Comparison of ENCODE assay signal across 8 mouse cellular contexts in genomic region chr3:94309633-94310363, GRCm38 (mm10). TPM values are rescaled to one million over a fixed set of nuclear protein-coding genes. Genes with fewer than 3 reads are reported as not detected.
DNase-seq lines count a peak whose midpoint lies in the region; ATAC-seq lines count a peak whose summit lies in the region.

Them4 (plus strand) TSS chr3:94310089.

- DNase-seq in c-Kit-negative CD71-positive TER-119-positive erythroid progenitor cells, embryonic 14.5 days (ENCODE audit: low read depth, low spot score), result peak; percentile 50
- DNase-seq in fibroblast of lung, adult 2 months (ENCODE audit: low read depth), result peak; percentile 91
- DNase-seq in kidney, postnatal 14 days, result peak; percentile 98
- peak; percentile 83 for DNase-seq in liver, embryonic 13.5 days
- peak; percentile 92 for DNase-seq in neural tube, embryonic 10.5 days (ENCODE audit: extremely low spot score, low spot score)

- H3K9ac ChIP-seq in heart, embryonic 14.5 days (ENCODE audit: low read length), result peak within 1 kb of the TSS; percentile 72
- H3K9ac ChIP-seq in liver, embryonic 13.5 days, result peak within 1 kb of the TSS; percentile 70
- H3K9ac ChIP-seq in stomach, embryonic 16.5 days (ENCODE audit: low read length), result peak within 1 kb of the TSS; percentile 80

- H3K36me3 ChIP-seq in heart, embryonic 14.5 days (ENCODE audit: control insufficient read depth, insufficient read depth, low read length), result no peaks in the 10 kb centered on the region
- no peaks in the 10 kb centered on the region for H3K36me3 ChIP-seq in liver, embryonic 13.5 days
- no peaks in the 10 kb centered on the region for H3K36me3 ChIP-seq in stomach, embryonic 16.5 days (ENCODE audit: control insufficient read depth, insufficient read depth, low read length)

- 2% methylated on average over 47 of the region's 47 CpGs for WGBS in heart, embryonic 14.5 days
- 2% methylated on average over 47 of the region's 47 CpGs for WGBS in liver, embryonic 13.5 days (ENCODE audit: insufficient replicate concordance)
- WGBS in stomach, embryonic 16.5 days, result 2% methylated on average over 47 of the region's 47 CpGs

- H3K4me3 ChIP-seq in heart, embryonic 14.5 days (ENCODE audit: control insufficient read depth in 1 of 2, insufficient read depth in 1 of 2, low read depth in 1 of 2, low read length in 2 of 2), result peak within 1 kb of the TSS; percentile 51 to 56
- peak within 1 kb of the TSS; percentile 63 for H3K4me3 ChIP-seq in liver, embryonic 13.5 days (replicated peaks)
- peak within 1 kb of the TSS; percentile 62 for H3K4me3 ChIP-seq in stomach, embryonic 16.5 days (replicated peaks; ENCODE audit: low read length)

- no peaks in the 10 kb centered on the region for H3K9me3 ChIP-seq in heart, embryonic 14.5 days (ENCODE audit: control insufficient read depth, low read length)
- H3K9me3 ChIP-seq in liver, embryonic 13.5 days (replicated peaks), result no peaks in the 10 kb centered on the region
- no peaks in the 10 kb centered on the region for H3K9me3 ChIP-seq in stomach, embryonic 16.5 days (replicated peaks; ENCODE audit: control insufficient read depth, low read length)

- H3K4me2 ChIP-seq in heart, embryonic 14.5 days (ENCODE audit: low read length), result peak within 1 kb of the TSS; percentile 84
- peak within 1 kb of the TSS; percentile 79 for H3K4me2 ChIP-seq in liver, embryonic 13.5 days
- peak within 1 kb of the TSS; percentile 71 for H3K4me2 ChIP-seq in stomach, embryonic 16.5 days (ENCODE audit: low read depth, low read length)

- no peaks in the 10 kb centered on the region for H3K27me3 ChIP-seq in heart, embryonic 14.5 days (ENCODE audit: control insufficient read depth, insufficient read depth, low read length)
- H3K27me3 ChIP-seq in liver, embryonic 13.5 days, result no peaks in the 10 kb centered on the region
- no peaks in the 10 kb centered on the region for H3K27me3 ChIP-seq in stomach, embryonic 16.5 days (ENCODE audit: control insufficient read depth, insufficient read depth, low read length)

- ATAC-seq in CD4-positive, CD25-positive, alpha-beta regulatory T cell, adult 4 months, result peak; percentile 98
- ATAC-seq in heart, embryonic 14.5 days (ENCODE audit: insufficient number of reproducible peaks, insufficient read depth, low FRiP score, low read depth), result peak; percentile 100
- peak; percentile 100 for ATAC-seq in liver, embryonic 13.5 days (ENCODE audit: low read depth)
- peak; percentile 99 for ATAC-seq in stomach, embryonic 16.5 days (ENCODE audit: insufficient read depth, low FRiP score)

- H3K4me1 ChIP-seq in heart, embryonic 14.5 days (ENCODE audit: control insufficient read depth in 2 of 2, insufficient read depth in 2 of 2, low read length in 2 of 2), result peaks cover 0 to 8% of the 10 kb centered on the region in 2 experiments; a peak in 2 of 4 replicates
- H3K4me1 ChIP-seq in liver, embryonic 13.5 days (replicated peaks), result peaks cover 19% of the 10 kb centered on the region
- peaks cover 6% of the 10 kb centered on the region; the same call in 1 of the 2 replicates for H3K4me1 ChIP-seq in stomach, embryonic 16.5 days (ENCODE audit: control insufficient read depth, insufficient read depth, low read length)

- H3K27ac ChIP-seq in heart, embryonic 14.5 days (replicated peaks in 1 of 2; ENCODE audit: control insufficient read depth in 1 of 2, insufficient read depth in 1 of 2, low read depth in 2 of 2, low read length in 2 of 2), result peak within 1 kb of the TSS; percentile 54 to 88
- H3K27ac ChIP-seq in liver, embryonic 13.5 days, result peak within 1 kb of the TSS; percentile 53
- H3K27ac ChIP-seq in stomach, embryonic 16.5 days (ENCODE audit: low read length), result peak within 1 kb of the TSS; percentile 91

RNA-seq across cellular contexts. Expression of gene Them4, which starts in this region (rescaled TPM):
- 10 to 100 TPM in 1 of 2 experiments, 1 to 10 TPM in 1; 9.9 to 11.9 TPM for polyA plus RNA-seq in CD4-positive, CD25-positive, alpha-beta regulatory T cell, adult 4 months (2017; shearing (Covaris generic))
- 11.1 and 15.7 TPM in 2 replicates for polyA plus RNA-seq in heart, embryonic 14.5 days (2014; fragmentation: Nextera tagmentation; extraction: Ambion mirVana)
- polyA plus RNA-seq in liver, embryonic 13.5 days (2015; fragmentation: Nextera tagmentation; extraction: Ambion mirVana), result 2.6 and 3.6 TPM in 2 replicates
- 10.4 and 12.6 TPM in 2 replicates for polyA plus RNA-seq in stomach, embryonic 16.5 days (2015; fragmentation: Nextera tagmentation; extraction: Ambion mirVana)

Comparison
In these comparisons a context has a peak if more than half of its experiments do, and no peak if none do; other contexts are left out.
1. Peak in every context shown above with its lines: DNase-seq, ATAC-seq, H3K4me3 ChIP-seq and H3K27ac ChIP-seq.